Mouse (Mus musculus): ENCODE measurements around the gene Tgif1.
A peak's percentile ranks its signal among the peaks of the same experiment; 100 is the strongest.

The Tgif1 gene

GRCm38 (mm10) chr17:70853436-70853905, at the start of gene Tgif1:
Gene Tgif1 (minus strand): TSS chr17:70853546.
- peak in 1 of 2 experiments; percentile 16 for DNase-seq (ENCODE audit: low spot score in 2 of 2)

GRCm38 (mm10) chr17:70900660-70901059, 47.3 kb upstream of the Tgif1 start:
- DNase-seq (ENCODE audit: low spot score in 2 of 2) = no peak

GRCm38 (mm10) chr17:70899642-70900041, 46.3 kb upstream of the Tgif1 start:
- no peak for DNase-seq (ENCODE audit: low spot score in 2 of 2)

- DNase-seq (ENCODE audit: low spot score in 2 of 2) = peak; percentile 8 to 24
These were observed 41.5 kb upstream of the Tgif1 start for GRCm38 (mm10) chr17:70894867-70895266.

- no peak for DNase-seq (ENCODE audit: low spot score in 2 of 2)
These were observed 39.8 kb upstream of the Tgif1 start for GRCm38 (mm10) chr17:70893151-70893550.

GRCm38 (mm10) chr17:70892288-70893096, 39.1 kb upstream of the Tgif1 start:
- DNase-seq (ENCODE audit: low spot score in 2 of 2) = no peak

GRCm38 (mm10) chr17:70890571-70890970, 37.2 kb upstream of the Tgif1 start:
- DNase-seq (ENCODE audit: low spot score in 2 of 2) = no peak

- no peak for DNase-seq (ENCODE audit: low spot score in 2 of 2)
These were observed 35.3 kb upstream of the Tgif1 start for GRCm38 (mm10) chr17:70888657-70889056.

GRCm38 (mm10) chr17:70887848-70888247, 34.5 kb upstream of the Tgif1 start:
- DNase-seq (ENCODE audit: low spot score in 2 of 2) = no peak

- no peak for DNase-seq (ENCODE audit: low spot score in 2 of 2)
These were observed 33.5 kb upstream of the Tgif1 start for GRCm38 (mm10) chr17:70886641-70887391.

- DNase-seq (ENCODE audit: low spot score in 2 of 2) = no peak
These were observed 32.5 kb upstream of the Tgif1 start for GRCm38 (mm10) chr17:70885868-70886267.

- DNase-seq (ENCODE audit: low spot score in 2 of 2) = no peak
These were observed 28.6 kb upstream of the Tgif1 start for GRCm38 (mm10) chr17:70881934-70882333.

GRCm38 (mm10) chr17:70881194-70881593, 27.8 kb upstream of the Tgif1 start:
- DNase-seq (ENCODE audit: low spot score in 2 of 2) = no peak

- DNase-seq (ENCODE audit: low spot score in 2 of 2) = no peak
These were observed 24.9 kb upstream of the Tgif1 start for GRCm38 (mm10) chr17:70878237-70878636.

- DNase-seq (ENCODE audit: low spot score in 2 of 2) = no peak
These were observed 20.4 kb upstream of the Tgif1 start for GRCm38 (mm10) chr17:70873778-70874124.

- DNase-seq (ENCODE audit: low spot score in 2 of 2) = no peak
These were observed 19.8 kb upstream of the Tgif1 start for GRCm38 (mm10) chr17:70872936-70873777.

GRCm38 (mm10) chr17:70872094-70872929, 19.0 kb upstream of the Tgif1 start:
- DNase-seq (ENCODE audit: low spot score in 2 of 2) = peak; percentile 27 to 33

- no peak for DNase-seq (ENCODE audit: low spot score in 2 of 2)
These were observed 18.3 kb upstream of the Tgif1 start for GRCm38 (mm10) chr17:70871676-70872075.

GRCm38 (mm10) chr17:70870581-70870980, 17.2 kb upstream of the Tgif1 start:
- DNase-seq (ENCODE audit: low spot score in 2 of 2) = no peak

- DNase-seq (ENCODE audit: low spot score in 2 of 2) = no peak
These were observed 15.4 kb upstream of the Tgif1 start for GRCm38 (mm10) chr17:70868577-70869229.

Data from frontal cortex, postnatal 10 days (tissue).